Mouse (Mus musculus) liver, postnatal 0 days (tissue): ENCODE results near the gene Lad1. TPM values are rescaled to one million over a fixed set of nuclear protein-coding genes. Genes with fewer than 3 reads are reported as not detected.

Source experiments
- ATAC-seq: fragments of 200-750 bp; cut with Nextera tagmentation; 2 replicates; pipeline ENCODE4 v1.8.0; 2017; ENCODE audit warnings: mild to moderate bottlenecking, moderate library complexity
- DNase-seq: peaks from one replicate; pipeline ENCODE4 v3.0.0-alpha.2; 2016
- H3K27ac ChIP-seq: fragments of 300-500 bp; sonication (generic); 2 replicates; pipeline ENCODE4 v1.5.1; 2014; ENCODE audit warnings: antibody characterized with exemption, moderate library complexity, mild to moderate bottlenecking, low read depth
- H3K27me3 ChIP-seq: fragments of 300-500 bp; sonication (generic); 2 replicates; pipeline ENCODE4 v1.6.1; 2014; ENCODE audit warnings: low read length, control low read depth, mixed read lengths; ENCODE audit not compliant: insufficient read depth
- H3K36me3 ChIP-seq: fragments of 300-500 bp; sonication (generic); replicated peaks from 2 replicates; pipeline ENCODE4 v1.6.1; 2014; ENCODE audit warnings: mild to moderate bottlenecking, control low read depth, low read length, moderate library complexity, mixed read lengths; ENCODE audit not compliant: insufficient read depth
- H3K4me1 ChIP-seq: fragments of 300-500 bp; sonication (generic); 2 replicates; pipeline ENCODE4 v1.6.1; 2014; ENCODE audit warnings: antibody characterized with exemption, mild to moderate bottlenecking, control low read depth; ENCODE audit not compliant: insufficient read depth
- H3K4me2 ChIP-seq: fragments of 300-500 bp; sonication (generic); 2 replicates; pipeline ENCODE4 v1.6.1; 2014; ENCODE audit warnings: low read depth, mild to moderate bottlenecking, low read length, moderate library complexity, mixed read lengths
- H3K4me3 ChIP-seq: fragments of 300-500 bp; sonication (generic); 2 replicates; pipeline ENCODE4 v1.5.1; 2014; ENCODE audit warnings: low read depth, low read length
- H3K9ac ChIP-seq: fragments of 300-500 bp; sonication (generic); replicated peaks from 2 replicates; pipeline ENCODE4 v1.6.1; 2014; ENCODE audit warnings: mild to moderate bottlenecking, moderate library complexity
- H3K9me3 ChIP-seq: fragments of 300-500 bp; sonication (generic); 2 replicates; pipeline ENCODE4 v1.6.1; 2016; ENCODE audit warnings: mild to moderate bottlenecking, control low read depth, low read length, mixed read lengths
- CTCF ChIP-seq: sonication (generic); IDR thresholded peaks from 2 replicates; pipeline ENCODE4 v1.5.1; 2016; ENCODE audit warnings: antibody characterized with exemption, low read depth
- EP300 ChIP-seq: IDR thresholded peaks from 2 replicates; pipeline ENCODE4 v1.6.1; 2016; ENCODE audit warnings: antibody characterized with exemption, low read depth, mild to moderate bottlenecking
- WGBS: fragments of 180-500 bp; shearing (Covaris S2); extraction: QIAGEN DNeasy Blood & Tissue Kit; methylation state at CpG from one replicate; pipeline ENCODE4 v1.1.7; 2014; ENCODE audit not compliant: insufficient replicate concordance; 5-methylcytosine and 5-hydroxymethylcytosine counted together
- polyA plus RNA-seq: library from polyadenylated mRNA; unstranded; fragments of >200 nt; fragmentation: Nextera tagmentation; extraction: Ambion mirVana; gene quantifications from 2 replicates; pipeline ENCODE4 v1.2.1, GENCODE M21; 2015

The Lad1 gene
- polyA plus RNA-seq, 1 experiment from 2014 or later = 0.42 TPM

- DNase-seq (peak; percentile 86), ATAC-seq (peak; percentile 43; the same call in 1 of the 2 replicates)
- peaks cover 8% of the 10 kb centered on the region for H3K27me3 ChIP-seq
- H3K36me3 ChIP-seq = no peaks in the 10 kb centered on the region
- H3K27ac ChIP-seq = no peak overlapping the region
- TF ChIP-seq EP300 (no peak), CTCF (peak; percentile 96)
- H3K9ac ChIP-seq = no peak overlapping the region
- 18% methylated on average over 5 of the region's 5 CpGs for WGBS
- no peaks in the 10 kb centered on the region for H3K9me3 ChIP-seq
- no peak overlapping the region for H3K4me2 ChIP-seq
- H3K4me1 ChIP-seq = peaks cover 9% of the 10 kb centered on the region
- H3K4me3 ChIP-seq = no peak overlapping the region
These were observed 28.6 kb upstream of the Lad1 start for GRCm38 (mm10) chr1:135789815-135790214.

GRCm38 (mm10) chr1:135792143-135792939 lies 26.1 kb upstream of the Lad1 start:
- H3K9ac ChIP-seq = no peak overlapping the region
- no peak overlapping the region for H3K27ac ChIP-seq
- no peaks in the 10 kb centered on the region for H3K36me3 ChIP-seq
- H3K27me3 ChIP-seq = peaks cover 16% of the 10 kb centered on the region
- 0 out of 2 replicates have a peak, but pooled peaks have one; percentile 13 for TF ChIP-seq CTCF
- TF ChIP-seq EP300 = no peak
- DNase-seq (no peak), ATAC-seq (no peak)
- H3K4me3 ChIP-seq = no peak overlapping the region
- no peaks in the 10 kb centered on the region for H3K9me3 ChIP-seq
- peaks cover 9% of the 10 kb centered on the region for H3K4me1 ChIP-seq
- 66% methylated on average over 13 of the region's 13 CpGs for WGBS
- H3K4me2 ChIP-seq = no peak overlapping the region

GRCm38 (mm10) chr1:135793370-135794215 lies 24.8 kb upstream of the Lad1 start:
- peak; percentile 9; the same call in 1 of the 2 replicates for ATAC-seq
- peak overlapping the region; percentile 18 for H3K4me3 ChIP-seq
- 11% methylated on average over 24 of the region's 27 CpGs for WGBS
- H3K4me2 ChIP-seq = peak overlapping the region; percentile 62
- H3K27me3 ChIP-seq = peaks cover 16% of the 10 kb centered on the region
- no peaks in the 10 kb centered on the region for H3K9me3 ChIP-seq
- no peak for DNase-seq
- no peak overlapping the region for H3K27ac ChIP-seq
- H3K9ac ChIP-seq = no peak overlapping the region; the same call in 1 of the 2 replicates
- TF ChIP-seq EP300 (no peak), CTCF (no peak)
- H3K4me1 ChIP-seq = peaks cover 6% of the 10 kb centered on the region
- no peaks in the 10 kb centered on the region for H3K36me3 ChIP-seq

DNA sequence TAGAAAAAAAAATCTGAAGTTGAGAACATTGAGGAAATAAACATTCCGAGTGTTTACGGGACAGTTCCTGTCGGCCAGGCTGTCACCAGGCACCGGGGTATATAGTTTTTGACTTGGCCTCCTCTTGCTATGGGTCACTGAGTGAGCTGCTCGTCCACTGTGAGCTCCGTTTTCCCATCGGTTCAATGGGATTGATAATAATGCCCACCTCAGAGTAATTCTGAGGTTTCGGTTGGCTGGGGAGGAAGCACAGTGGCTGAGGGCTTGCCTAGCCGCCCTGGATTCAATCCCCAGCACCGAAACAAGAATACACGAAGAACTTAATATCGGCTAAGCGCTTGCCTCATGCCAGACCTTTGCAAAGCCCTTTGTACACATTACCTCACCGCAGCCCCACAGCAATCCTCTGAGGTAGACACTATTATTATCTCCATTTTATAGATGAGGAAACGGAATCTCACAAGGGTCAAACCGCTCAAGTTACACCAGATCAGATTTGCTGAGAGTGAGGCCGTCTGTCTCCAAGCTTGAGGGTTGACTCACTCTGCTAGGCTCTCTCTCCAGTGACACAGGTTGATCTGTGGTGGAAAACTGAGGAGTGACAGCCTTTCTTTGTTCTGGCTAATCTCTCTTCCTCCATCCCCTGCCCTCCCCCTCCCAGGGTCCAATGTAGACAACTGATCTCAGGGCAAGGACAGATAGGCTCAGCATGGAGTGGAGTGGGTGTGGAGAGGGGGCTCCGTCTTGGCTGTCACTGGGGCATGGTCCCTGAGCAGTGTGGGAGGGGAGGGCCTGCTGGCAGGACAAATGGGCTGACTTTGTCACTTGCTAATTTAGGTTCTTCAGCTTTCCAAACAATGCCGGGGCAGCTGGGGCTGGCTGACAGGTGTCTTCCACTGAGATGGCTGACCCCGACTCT lies 23.9 kb upstream of the Lad1 start:
- H3K27ac ChIP-seq = no peak overlapping the region
- TF ChIP-seq EP300 (no peak), CTCF (no peak)
- WGBS = 17% methylated on average over 20 of the region's 20 CpGs
- no peaks in the 10 kb centered on the region for H3K9me3 ChIP-seq
- H3K9ac ChIP-seq = no peak overlapping the region
- ATAC-seq = peak; percentile 59; the same call in 1 of the 2 replicates
- H3K36me3 ChIP-seq = no peaks in the 10 kb centered on the region
- H3K4me2 ChIP-seq = peak overlapping the region; percentile 62
- peaks cover 6% of the 10 kb centered on the region for H3K4me1 ChIP-seq
- peaks cover 16% of the 10 kb centered on the region for H3K27me3 ChIP-seq
- H3K4me3 ChIP-seq = peak overlapping the region; percentile 18
- no peak for DNase-seq

DNA sequence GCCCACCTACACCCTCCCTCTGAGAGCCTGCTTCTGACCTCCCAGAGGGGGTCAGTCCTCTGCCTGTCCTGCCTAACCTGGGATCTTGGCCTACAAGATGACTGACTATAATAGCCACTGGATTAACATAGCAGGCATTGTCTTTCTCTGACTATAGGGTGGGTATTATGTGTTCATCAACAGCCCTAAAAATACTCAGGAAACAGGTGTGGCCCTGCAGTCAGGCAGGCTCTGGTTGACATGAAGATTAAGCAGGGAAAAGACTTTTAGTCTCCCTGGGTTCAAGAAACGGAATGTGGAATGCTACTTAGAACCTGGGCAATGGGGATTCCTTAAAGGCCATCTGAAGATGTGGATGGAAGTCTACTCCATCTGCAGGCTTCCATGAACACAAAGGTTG lies 19.9 kb upstream of the Lad1 start:
- Histone ChIP-seq H3K27ac (no peak overlapping the region), H3K4me2 (no peak overlapping the region), H3K4me1 (peaks cover 8% of the 10 kb centered on the region), H3K4me3 (no peak overlapping the region), H3K9me3 (no peaks in the 10 kb centered on the region), H3K27me3 (peaks cover 11% of the 10 kb centered on the region), H3K9ac (no peak overlapping the region), H3K36me3 (no peaks in the 10 kb centered on the region)
- WGBS = 80% methylated on average over 1 of the region's 1 CpGs
- TF ChIP-seq EP300 (no peak), CTCF (no peak)
- ATAC-seq (no peak), DNase-seq (no peak)
